Mouse (Mus musculus): ENCODE data around the gene Tnks2.
A peak's percentile ranks its signal among the peaks of the same experiment; 100 is the strongest.
"Not testable (repeated sequence)": the region's sequence is repeated elsewhere in the genome, so short reads cannot be mapped to it uniquely, and the experiment has no call there.

Gene Tnks2

GRCm38 (mm10) chr19:36833788-36834531 is at the start of gene Tnks2:
TSS of gene Tnks2 (plus strand) at chr19:36834232.
- DNase-seq (ENCODE audit: extremely low spot score, low spot score) = peak; percentile 99

- no peak for DNase-seq (ENCODE audit: extremely low spot score, low spot score)
Measured at GRCm38 (mm10) chr19:36789873-36790733, 43.9 kb upstream of the Tnks2 start.

GRCm38 (mm10) chr19:36792589-36792988 is 41.4 kb upstream of the Tnks2 start:
- no peak for DNase-seq (ENCODE audit: extremely low spot score, low spot score)

GRCm38 (mm10) chr19:36793450-36793849 is 40.6 kb upstream of the Tnks2 start:
- no peak for DNase-seq (ENCODE audit: extremely low spot score, low spot score)

GRCm38 (mm10) chr19:36794008-36794407 is 40.0 kb upstream of the Tnks2 start:
- no peak for DNase-seq (ENCODE audit: extremely low spot score, low spot score)

GRCm38 (mm10) chr19:36795277-36795676 is 38.8 kb upstream of the Tnks2 start:
- no peak for DNase-seq (ENCODE audit: extremely low spot score, low spot score)

GRCm38 (mm10) chr19:36796931-36797330 is 37.1 kb upstream of the Tnks2 start:
- DNase-seq (ENCODE audit: extremely low spot score, low spot score) = no peak

GRCm38 (mm10) chr19:36800288-36800687 is 33.7 kb upstream of the Tnks2 start:
- no peak for DNase-seq (ENCODE audit: extremely low spot score, low spot score)

GRCm38 (mm10) chr19:36801856-36802641 is 32.0 kb upstream of the Tnks2 start:
- DNase-seq (ENCODE audit: extremely low spot score, low spot score) = no peak

- DNase-seq (ENCODE audit: extremely low spot score, low spot score) = no peak
Measured at GRCm38 (mm10) chr19:36803403-36803802, 30.6 kb upstream of the Tnks2 start.

GRCm38 (mm10) chr19:36806842-36807241 is 27.2 kb upstream of the Tnks2 start:
- DNase-seq (ENCODE audit: extremely low spot score, low spot score) = no peak

GRCm38 (mm10) chr19:36808426-36809105 is 25.5 kb upstream of the Tnks2 start:
- no peak for DNase-seq (ENCODE audit: extremely low spot score, low spot score)

GRCm38 (mm10) chr19:36809476-36810168 is 24.4 kb upstream of the Tnks2 start:
- no peak for DNase-seq (ENCODE audit: extremely low spot score, low spot score)

- DNase-seq (ENCODE audit: extremely low spot score, low spot score) = no peak
Measured at GRCm38 (mm10) chr19:36812011-36812410, 22.0 kb upstream of the Tnks2 start.

- peak; percentile 34 for DNase-seq (ENCODE audit: extremely low spot score, low spot score)
Measured at GRCm38 (mm10) chr19:36815396-36816271, 18.4 kb upstream of the Tnks2 start.

- DNase-seq (ENCODE audit: extremely low spot score, low spot score) = peak; percentile 51
Measured at GRCm38 (mm10) chr19:36818141-36818885, 15.7 kb upstream of the Tnks2 start.

GRCm38 (mm10) chr19:36819199-36819598 is 14.8 kb upstream of the Tnks2 start:
- DNase-seq (ENCODE audit: extremely low spot score, low spot score) = no peak

- DNase-seq (ENCODE audit: extremely low spot score, low spot score) = no peak
Measured at GRCm38 (mm10) chr19:36820469-36820868, 13.6 kb upstream of the Tnks2 start.

GRCm38 (mm10) chr19:36821301-36821700 is 12.7 kb upstream of the Tnks2 start:
- not testable (repeated sequence) for DNase-seq (ENCODE audit: extremely low spot score, low spot score)

Data from neural tube, embryonic 10.5 days (tissue).